8 mouse cellular contexts compared by ENCODE assay signal in the genomic region with DNA sequence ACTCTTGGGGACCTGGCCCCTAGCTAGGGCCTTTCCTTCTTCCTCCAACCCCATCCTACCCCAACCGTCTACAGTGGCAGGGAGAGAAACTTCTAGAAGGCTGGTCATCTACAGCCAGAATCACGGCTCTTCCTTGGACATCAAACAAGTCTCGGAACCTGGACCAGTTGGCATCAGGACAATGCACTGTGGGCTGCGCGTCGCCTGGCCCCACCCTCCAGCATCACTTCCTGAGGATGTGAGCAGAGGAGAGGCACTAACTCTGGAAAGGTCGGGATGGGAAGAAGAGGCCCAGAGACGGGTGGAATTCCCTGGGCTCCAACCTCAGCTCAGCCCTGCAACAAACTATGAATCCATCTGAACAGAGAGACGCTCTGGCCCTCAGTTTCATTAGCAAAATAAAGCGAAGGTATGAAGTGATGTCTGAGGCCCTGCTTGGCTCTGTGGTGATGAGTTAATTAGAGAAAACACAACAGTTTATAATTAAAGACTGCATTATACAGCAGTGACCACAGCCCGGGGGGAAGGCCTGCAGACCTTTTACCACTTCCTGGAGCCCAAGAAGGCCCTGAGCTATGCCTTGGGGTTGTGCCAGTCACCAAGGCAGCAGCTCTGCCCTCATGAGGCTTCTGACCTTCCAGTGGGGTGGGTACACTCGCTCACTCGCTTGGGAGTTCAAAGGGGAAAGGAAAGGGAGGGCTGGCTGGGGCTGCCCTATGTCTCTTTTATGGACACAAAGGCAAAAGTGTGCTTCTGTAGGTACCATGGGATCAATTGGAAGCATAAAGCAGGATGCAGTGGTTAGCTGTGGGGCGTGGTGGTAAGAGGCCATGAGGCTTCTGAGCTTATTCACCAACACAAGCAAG. TPM values are rescaled to one million over a fixed set of nuclear protein-coding genes. Genes with fewer than 3 reads are reported as not detected.
DNase-seq lines count a peak whose midpoint lies in the region; ATAC-seq and TF ChIP-seq lines count a peak whose summit lies in the region.

No protein-coding gene starts in this region.

- no peak for TF ChIP-seq EP300 in liver, embryonic 14.5 days (IDR thresholded peaks at IDR 0.05; ENCODE audit: low read depth)

- WGBS in forebrain, postnatal 0 days = 50% methylated on average over 14 of the region's 14 CpGs
- WGBS in hindbrain, postnatal 0 days = 53% methylated on average over 14 of the region's 14 CpGs
- WGBS in liver, embryonic 14.5 days (ENCODE audit: insufficient replicate concordance) = 52% methylated on average over 14 of the region's 14 CpGs

- DNase-seq in adrenal gland, postnatal 36 days = peak; percentile 58 to 74
- DNase-seq in forebrain, postnatal 0 days = no peak
- no peak for DNase-seq in hindbrain, postnatal 0 days (ENCODE audit: low spot score)
- DNase-seq in liver, embryonic 14.5 days (ENCODE audit: low read depth in 3 of 3, low spot score in 3 of 3) = no peak
- DNase-seq in natural killer cell, adult 2 months (ENCODE audit: low spot score in 2 of 2) = peak; percentile 66 to 79
- no peak for DNase-seq in right cerebral cortex, postnatal 4 days
- no peak for DNase-seq in left cerebral cortex, adult 2 months (ENCODE audit: extremely low spot score in 1 of 2, low spot score in 2 of 2)

- no peaks in the 10 kb centered on the region for H3K27me3 ChIP-seq in forebrain, postnatal 0 days (ENCODE audit: insufficient read depth, low read length)
- no peaks in the 10 kb centered on the region for H3K27me3 ChIP-seq in hindbrain, postnatal 0 days (ENCODE audit: insufficient read depth, low read length)
- H3K27me3 ChIP-seq in liver, embryonic 14.5 days (ENCODE audit: control insufficient read depth, insufficient read depth, low read length) = no peaks in the 10 kb centered on the region

- peak overlapping the region; percentile 15; the same call in 1 of the 2 replicates for H3K27ac ChIP-seq in forebrain, postnatal 0 days (ENCODE audit: low read depth, low read length)
- peak overlapping the region; percentile 27 for H3K27ac ChIP-seq in hindbrain, postnatal 0 days
- no peak overlapping the region for H3K27ac ChIP-seq in liver, embryonic 14.5 days
- no peak overlapping the region; the same call in 1 of the 2 replicates for H3K27ac ChIP-seq in left cerebral cortex, adult 2 months

- no peaks in the 10 kb centered on the region for H3K9me3 ChIP-seq in forebrain, postnatal 0 days (ENCODE audit: low read length)
- no peaks in the 10 kb centered on the region for H3K9me3 ChIP-seq in hindbrain, postnatal 0 days (ENCODE audit: low read length)
- no peaks in the 10 kb centered on the region for H3K9me3 ChIP-seq in liver, embryonic 14.5 days (ENCODE audit: control insufficient read depth, low read length)

- intact Hi-C loops in left cerebral cortex, adult 2 months (cut with DNase I) = no loop called here

- peak overlapping the region; percentile 60 for H3K4me2 ChIP-seq in forebrain, postnatal 0 days (ENCODE audit: low read depth)
- H3K4me2 ChIP-seq in hindbrain, postnatal 0 days (ENCODE audit: low read depth, low read length) = peak overlapping the region; percentile 72
- 0 out of 2 replicates have a peak overlapping the region, but pooled peaks have one; percentile 6 for H3K4me2 ChIP-seq in liver, embryonic 14.5 days (ENCODE audit: low read depth)

- H3K4me1 ChIP-seq in forebrain, postnatal 0 days (ENCODE audit: insufficient read depth) = peaks cover 48% of the 10 kb centered on the region
- H3K4me1 ChIP-seq in hindbrain, postnatal 0 days (ENCODE audit: insufficient read depth, low read length) = peaks cover 40% of the 10 kb centered on the region
- H3K4me1 ChIP-seq in liver, embryonic 14.5 days (replicated peaks; ENCODE audit: control insufficient read depth in 2 of 2, insufficient read depth in 2 of 2, low read length in 1 of 2) = peaks cover 9 to 38% of the 10 kb centered on the region in 2 experiments

- H3K9ac ChIP-seq in forebrain, postnatal 0 days = no peak overlapping the region
- H3K9ac ChIP-seq in hindbrain, postnatal 0 days (replicated peaks; ENCODE audit: low read length) = no peak overlapping the region
- no peak overlapping the region for H3K9ac ChIP-seq in liver, embryonic 14.5 days (replicated peaks)

- no peak for TF ChIP-seq CTCF in forebrain, postnatal 0 days (IDR thresholded peaks at IDR 0.05; ENCODE audit: low read depth)
- no peak for TF ChIP-seq CTCF in hindbrain, postnatal 0 days (IDR thresholded peaks at IDR 0.05; ENCODE audit: low read depth)
- TF ChIP-seq CTCF in liver, embryonic 14.5 days (IDR thresholded peaks at IDR 0.05; ENCODE audit: low read depth) = no peak
- TF ChIP-seq CTCF in left cerebral cortex, adult 2 months (IDR thresholded peaks at IDR 0.05) = no peak

- no peaks in the 10 kb centered on the region for H3K36me3 ChIP-seq in forebrain, postnatal 0 days (ENCODE audit: insufficient read depth)
- no peaks in the 10 kb centered on the region for H3K36me3 ChIP-seq in hindbrain, postnatal 0 days (ENCODE audit: insufficient read depth, low read length)
- H3K36me3 ChIP-seq in liver, embryonic 14.5 days (replicated peaks; ENCODE audit: control insufficient read depth, insufficient read depth, low read depth) = no peaks in the 10 kb centered on the region

- no peak for ATAC-seq in forebrain, postnatal 0 days
- no peak for ATAC-seq in hindbrain, postnatal 0 days
- ATAC-seq in liver, embryonic 14.5 days (ENCODE audit: insufficient read depth) = no peak
- no peak for ATAC-seq in megakaryocyte-erythroid progenitor cell, adult 5-6 weeks (replicated peaks; ENCODE audit: low FRiP score, low TSS enrichment, poor library complexity, severe bottlenecking)

- 0 out of 2 replicates have a peak overlapping the region, but pooled peaks have one; percentile 1 for H3K4me3 ChIP-seq in forebrain, postnatal 0 days (ENCODE audit: low read depth, low read length)
- peak overlapping the region; percentile 57; the same call in 1 of the 2 replicates for H3K4me3 ChIP-seq in hindbrain, postnatal 0 days (ENCODE audit: low read length)
- no peak overlapping the region for H3K4me3 ChIP-seq in liver, embryonic 14.5 days (ENCODE audit: insufficient read depth in 1 of 2, low read depth in 2 of 2, low read length in 2 of 2)
- H3K4me3 ChIP-seq in left cerebral cortex, adult 2 months = no peak overlapping the region

RNA-seq across cellular contexts. Expression of gene Vgll4, which starts 51.8 kb away (rescaled TPM):
- total RNA-seq in adrenal gland, postnatal 36 days (2021) = 10 to 100 TPM; 54.7 to 57.4 TPM
- 59.2 and 72.0 TPM in 2 replicates for total RNA-seq in forebrain, postnatal 0 days (2014; rRNA removed)
- 51.8 and 58.0 TPM in 2 replicates for polyA plus RNA-seq in forebrain, postnatal 0 days (2015; fragmentation: Nextera tagmentation; extraction: Ambion mirVana)
- total RNA-seq in hindbrain, postnatal 0 days (2014; rRNA removed) = 85.4 and 88.5 TPM in 2 replicates
- polyA plus RNA-seq in hindbrain, postnatal 0 days (2015; fragmentation: Nextera tagmentation; extraction: Ambion mirVana) = 49.4 and 53.2 TPM in 2 replicates
- 4.6 TPM in 2 replicates for polyA plus RNA-seq in liver, embryonic 14.5 days (2012; rRNA removed)
- polyA plus RNA-seq in liver, embryonic 14.5 days (2014; fragmentation: Nextera tagmentation; extraction: Ambion mirVana) = 5.5 and 7.3 TPM in 2 replicates
- 19.1 and 28.6 TPM in 2 replicates for total RNA-seq in megakaryocyte-erythroid progenitor cell, adult 5-6 weeks (2014; fragmentation: Nextera tagmentation)
- 22.2 and 25.9 TPM in 2 replicates for total RNA-seq in megakaryocyte-erythroid progenitor cell, adult 5-6 weeks (2017)
- total RNA-seq in left cerebral cortex, adult 2 months (2021) = 10 to 100 TPM; 61.4 to 63.8 TPM

Comparison
In these comparisons a context has a peak if more than half of its experiments do, and no peak if none do; other contexts are left out.
1. DNase-seq: peak in adrenal gland, postnatal 36 days (2 of 2) and natural killer cell, adult 2 months (2 of 2); none in forebrain, postnatal 0 days (single experiment), hindbrain, postnatal 0 days (single experiment), liver, embryonic 14.5 days (0 of 3), right cerebral cortex, postnatal 4 days (single experiment) and left cerebral cortex, adult 2 months (0 of 2).
2. H3K27ac ChIP-seq: peak in forebrain, postnatal 0 days (single experiment) and hindbrain, postnatal 0 days (single experiment); none in liver, embryonic 14.5 days (single experiment) and left cerebral cortex, adult 2 months (single experiment).
3. H3K4me2 ChIP-seq: peak in every context shown above with its lines; median percentile 72 in hindbrain, postnatal 0 days; 60 in forebrain, postnatal 0 days; 6 in liver, embryonic 14.5 days.
4. H3K4me3 ChIP-seq: peak in forebrain, postnatal 0 days (single experiment) and hindbrain, postnatal 0 days (single experiment); none in liver, embryonic 14.5 days (0 of 2) and left cerebral cortex, adult 2 months (single experiment).